Mouse (Mus musculus): Measurements from ENCODE around the gene Mmp12. TPM values are rescaled to one million over a fixed set of nuclear protein-coding genes. Genes with fewer than 3 reads are reported as not detected.

Mmp12 gene
- polyA plus RNA-seq (2012; rRNA removed) = 0.05 and 0.06 TPM in 2 replicates
- not detected in 2 replicates for polyA plus RNA-seq (2014; fragmentation: Nextera tagmentation; extraction: Ambion mirVana)

DNA sequence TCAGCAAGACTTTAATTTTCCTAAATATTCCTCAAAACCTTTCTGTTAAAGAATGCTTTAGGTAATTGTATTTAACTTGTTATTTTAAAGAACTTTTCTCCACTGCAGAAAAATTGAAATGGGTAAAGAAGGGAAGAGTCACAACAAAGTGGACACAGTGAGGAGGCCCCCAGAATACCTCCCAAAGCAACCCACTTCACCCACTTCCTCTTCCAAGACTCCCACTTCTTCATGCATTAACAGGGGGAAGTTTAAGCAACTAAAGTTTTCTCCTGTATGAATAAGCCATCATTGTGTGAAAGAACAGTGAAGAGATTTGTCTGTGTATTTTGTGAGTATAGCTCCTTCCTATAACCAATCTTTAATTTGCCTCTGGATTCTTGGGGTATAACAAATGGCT is at the start of gene Mmp12:
Mmp12 (plus strand) TSS at position 275 of the 400 bp plus-strand sequence.
- Histone ChIP-seq H3K36me3 (replicated peaks; ENCODE audit: control insufficient read depth, insufficient read depth, low read depth) (no peaks in the 10 kb centered on the region), H3K4me2 (ENCODE audit: low read depth) (no peak within 1 kb of the TSS), H3K9ac (replicated peaks) (no peak within 1 kb of the TSS), H3K27ac (no peak within 1 kb of the TSS), H3K4me1 (replicated peaks; ENCODE audit: control insufficient read depth in 2 of 2, insufficient read depth in 2 of 2, low read length in 1 of 2) (no peaks in the 10 kb centered on the region), H3K4me3 (ENCODE audit: insufficient read depth in 1 of 2, low read depth in 2 of 2, low read length in 2 of 2) (no peak within 1 kb of the TSS), H3K27me3 (ENCODE audit: control insufficient read depth, insufficient read depth, low read length) (no peaks in the 10 kb centered on the region), H3K9me3 (ENCODE audit: control insufficient read depth, low read length) (no peaks in the 10 kb centered on the region)
- no peak for ATAC-seq (ENCODE audit: insufficient read depth)
- no peak for DNase-seq (ENCODE audit: low read depth in 3 of 3, low spot score in 3 of 3)
- no peak for TF ChIP-seq EP300 (IDR thresholded peaks at IDR 0.05; ENCODE audit: low read depth)
- TF ChIP-seq CTCF (IDR thresholded peaks at IDR 0.05; ENCODE audit: low read depth) = no peak

DNA sequence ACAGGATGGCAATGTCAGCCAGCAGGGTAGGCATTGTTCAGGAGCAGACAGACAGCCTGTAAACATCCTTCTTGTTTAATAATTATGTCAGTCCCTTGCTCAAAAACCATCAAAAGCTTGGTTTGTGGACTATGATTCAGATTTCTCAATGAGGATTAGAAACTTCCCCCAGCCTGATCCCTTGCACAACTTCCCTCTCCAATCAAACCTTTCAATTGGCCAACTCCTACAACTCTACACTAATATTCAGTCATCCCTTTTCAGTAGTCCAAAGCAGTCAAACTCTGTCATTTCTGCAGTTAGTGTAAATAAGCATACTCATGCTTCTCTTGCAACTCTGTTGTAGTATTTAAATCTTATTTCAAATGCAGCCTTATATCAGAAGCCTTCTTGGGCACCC is 12.3 kb upstream of the Mmp12 start:
- DNase-seq (ENCODE audit: low read depth in 3 of 3, low spot score in 3 of 3) = no peak
- TF ChIP-seq EP300 (IDR thresholded peaks at IDR 0.05; ENCODE audit: low read depth) (no peak), CTCF (IDR thresholded peaks at IDR 0.05; ENCODE audit: low read depth) (no peak)
- Histone ChIP-seq H3K36me3 (replicated peaks; ENCODE audit: control insufficient read depth, insufficient read depth, low read depth) (no peaks in the 10 kb centered on the region), H3K4me2 (ENCODE audit: low read depth) (no peak overlapping the region), H3K9me3 (ENCODE audit: control insufficient read depth, low read length) (no peaks in the 10 kb centered on the region), H3K27ac (no peak overlapping the region), H3K27me3 (ENCODE audit: control insufficient read depth, insufficient read depth, low read length) (no peaks in the 10 kb centered on the region), H3K9ac (replicated peaks) (no peak overlapping the region), H3K4me3 (ENCODE audit: insufficient read depth in 1 of 2, low read depth in 2 of 2, low read length in 2 of 2) (no peak overlapping the region), H3K4me1 (replicated peaks; ENCODE audit: control insufficient read depth in 2 of 2, insufficient read depth in 2 of 2, low read length in 1 of 2) (no peaks in the 10 kb centered on the region)
- no peak for ATAC-seq (ENCODE audit: insufficient read depth)

DNA sequence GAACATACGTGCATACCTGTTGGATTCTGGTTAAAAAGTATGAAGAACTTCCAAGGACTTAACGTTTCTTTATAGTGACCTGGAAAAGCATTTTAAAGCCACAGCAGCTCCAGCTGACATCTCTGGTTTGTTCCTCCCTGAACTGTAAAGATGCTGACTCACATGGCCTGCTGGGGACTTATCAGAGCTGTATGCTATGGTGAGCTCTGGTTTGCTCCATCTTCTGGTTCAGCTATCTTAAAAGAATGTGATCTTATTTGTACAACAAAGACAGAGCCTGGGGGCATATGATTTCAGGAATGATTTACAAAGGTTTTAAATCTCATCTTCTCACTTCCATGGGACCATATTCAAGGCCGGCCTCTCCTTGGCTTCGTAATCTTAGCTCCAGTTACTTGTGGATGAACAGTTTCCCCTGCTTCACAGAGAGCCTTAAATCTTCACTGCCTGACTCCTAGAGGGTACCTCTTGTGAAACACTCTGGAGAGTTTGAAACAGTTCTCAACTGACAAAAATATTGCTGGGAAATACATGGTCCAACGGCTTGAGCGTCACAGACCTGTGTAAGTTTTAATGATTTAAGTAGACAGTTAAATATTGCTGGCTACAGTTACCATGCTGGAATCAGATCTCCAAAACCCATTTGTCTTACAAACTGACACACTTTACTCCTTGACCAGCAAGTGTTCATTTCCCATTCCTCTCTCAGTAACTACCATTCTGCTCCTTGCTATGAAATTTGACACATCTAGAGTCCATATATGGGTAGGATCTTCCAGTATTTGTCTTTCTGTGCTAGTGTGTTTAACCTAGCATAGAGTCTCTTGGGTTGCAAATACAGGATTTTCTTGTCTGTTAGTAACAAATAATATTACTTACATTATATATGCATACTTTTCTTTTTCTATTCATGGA is 8.2 kb upstream of the Mmp12 start:
- TF ChIP-seq EP300 (IDR thresholded peaks at IDR 0.05; ENCODE audit: low read depth) = no peak
- TF ChIP-seq CTCF (IDR thresholded peaks at IDR 0.05; ENCODE audit: low read depth) = no peak
- no peak overlapping the region for H3K9ac ChIP-seq (replicated peaks)
- no peaks in the 10 kb centered on the region for H3K4me1 ChIP-seq (replicated peaks; ENCODE audit: control insufficient read depth in 2 of 2, insufficient read depth in 2 of 2, low read length in 1 of 2)
- H3K27me3 ChIP-seq (ENCODE audit: control insufficient read depth, insufficient read depth, low read length) = no peaks in the 10 kb centered on the region
- DNase-seq (ENCODE audit: low read depth in 3 of 3, low spot score in 3 of 3) (no peak), ATAC-seq (ENCODE audit: insufficient read depth) (no peak)
- H3K9me3 ChIP-seq (ENCODE audit: control insufficient read depth, low read length) = no peaks in the 10 kb centered on the region
- no peak overlapping the region for H3K4me2 ChIP-seq (ENCODE audit: low read depth)
- H3K4me3 ChIP-seq (ENCODE audit: insufficient read depth in 1 of 2, low read depth in 2 of 2, low read length in 2 of 2) = no peak overlapping the region
- no peaks in the 10 kb centered on the region for H3K36me3 ChIP-seq (replicated peaks; ENCODE audit: control insufficient read depth, insufficient read depth, low read depth)
- 70% methylated on average over 5 of the region's 6 CpGs for WGBS (ENCODE audit: insufficient replicate concordance)
- no peak overlapping the region for H3K27ac ChIP-seq

DNA sequence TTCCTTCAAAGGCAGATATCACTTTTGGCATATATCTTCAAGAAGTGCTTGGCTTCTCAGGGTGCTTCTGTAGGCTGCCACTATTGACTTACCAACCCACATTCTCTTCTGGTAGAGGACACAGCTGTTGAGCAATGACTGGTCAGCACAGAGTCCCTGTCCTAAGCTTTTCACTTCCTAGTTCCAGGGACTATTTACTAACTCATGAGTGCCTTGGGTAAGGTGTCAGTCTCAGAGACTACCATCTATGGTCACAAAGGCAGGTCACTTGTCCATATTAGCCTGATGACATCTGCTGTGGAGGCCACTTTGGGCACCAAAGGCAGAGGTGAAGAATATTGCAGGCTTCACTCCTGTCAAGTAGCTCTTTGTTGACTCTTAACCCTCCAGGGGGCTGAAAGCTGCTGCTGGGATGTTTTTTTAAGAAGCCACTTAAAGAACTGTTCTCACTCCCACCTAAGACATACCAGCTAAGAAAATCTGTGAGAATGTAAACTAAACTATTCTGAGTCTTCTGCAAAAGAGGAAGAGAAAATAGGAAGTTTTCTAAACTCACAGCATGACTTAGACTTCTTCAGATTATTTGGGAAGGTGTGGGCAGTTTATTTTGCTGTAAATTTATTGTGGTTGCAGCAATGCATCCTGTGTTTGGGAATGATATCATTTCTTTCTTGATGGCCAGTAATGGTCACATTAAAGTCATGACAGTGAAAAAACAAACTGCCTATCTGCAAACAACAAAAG is 7.3 kb upstream of the Mmp12 start:
- TF ChIP-seq CTCF (IDR thresholded peaks at IDR 0.05; ENCODE audit: low read depth) = no peak
- no peak for TF ChIP-seq EP300 (IDR thresholded peaks at IDR 0.05; ENCODE audit: low read depth)
- Histone ChIP-seq H3K27me3 (ENCODE audit: control insufficient read depth, insufficient read depth, low read length) (no peaks in the 10 kb centered on the region), H3K4me1 (replicated peaks; ENCODE audit: control insufficient read depth in 2 of 2, insufficient read depth in 2 of 2, low read length in 1 of 2) (no peaks in the 10 kb centered on the region), H3K27ac (no peak overlapping the region), H3K9me3 (ENCODE audit: control insufficient read depth, low read length) (no peaks in the 10 kb centered on the region), H3K4me3 (ENCODE audit: insufficient read depth in 1 of 2, low read depth in 2 of 2, low read length in 2 of 2) (no peak overlapping the region), H3K9ac (replicated peaks) (no peak overlapping the region), H3K4me2 (ENCODE audit: low read depth) (no peak overlapping the region), H3K36me3 (replicated peaks; ENCODE audit: control insufficient read depth, insufficient read depth, low read depth) (no peaks in the 10 kb centered on the region)
- ATAC-seq (ENCODE audit: insufficient read depth) = no peak
- no peak for DNase-seq (ENCODE audit: low read depth in 3 of 3, low spot score in 3 of 3)

DNA sequence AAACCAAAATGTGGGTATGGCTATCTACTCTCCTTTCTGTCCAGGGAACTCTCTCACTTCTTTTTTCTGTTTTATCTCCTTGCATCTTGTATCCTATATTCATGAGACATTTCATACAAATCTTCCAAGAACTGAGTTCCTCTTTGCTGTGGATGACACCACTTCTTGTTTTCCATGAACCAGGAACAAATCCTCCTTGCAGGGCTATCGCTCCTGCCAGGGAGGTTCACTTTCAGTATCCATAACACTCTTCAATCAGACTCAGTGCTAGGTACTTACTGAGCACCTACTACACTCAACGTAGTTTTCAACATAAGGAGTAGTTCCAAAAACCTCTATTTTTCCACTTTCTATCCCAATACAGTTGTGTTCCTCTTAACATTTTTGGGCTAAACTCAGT is 1.3 kb downstream of the Mmp12 start:
- DNase-seq (ENCODE audit: low read depth in 3 of 3, low spot score in 3 of 3) (no peak), ATAC-seq (ENCODE audit: insufficient read depth) (no peak)
- no peaks in the 10 kb centered on the region for H3K36me3 ChIP-seq (replicated peaks; ENCODE audit: control insufficient read depth, insufficient read depth, low read depth)
- H3K4me2 ChIP-seq (ENCODE audit: low read depth) = no peak overlapping the region
- H3K27me3 ChIP-seq (ENCODE audit: control insufficient read depth, insufficient read depth, low read length) = no peaks in the 10 kb centered on the region
- H3K4me1 ChIP-seq (replicated peaks; ENCODE audit: control insufficient read depth in 2 of 2, insufficient read depth in 2 of 2, low read length in 1 of 2) = no peaks in the 10 kb centered on the region
- H3K4me3 ChIP-seq (ENCODE audit: insufficient read depth in 1 of 2, low read depth in 2 of 2, low read length in 2 of 2) = no peak overlapping the region
- no peaks in the 10 kb centered on the region for H3K9me3 ChIP-seq (ENCODE audit: control insufficient read depth, low read length)
- no peak overlapping the region for H3K9ac ChIP-seq (replicated peaks)
- WGBS (ENCODE audit: insufficient replicate concordance) = 52% methylated on average over 2 of the region's 2 CpGs
- TF ChIP-seq EP300 (IDR thresholded peaks at IDR 0.05; ENCODE audit: low read depth) (no peak), CTCF (IDR thresholded peaks at IDR 0.05; ENCODE audit: low read depth) (no peak)
- H3K27ac ChIP-seq = no peak overlapping the region

Measured in liver, embryonic 14.5 days (tissue).